In the genomic region with DNA sequence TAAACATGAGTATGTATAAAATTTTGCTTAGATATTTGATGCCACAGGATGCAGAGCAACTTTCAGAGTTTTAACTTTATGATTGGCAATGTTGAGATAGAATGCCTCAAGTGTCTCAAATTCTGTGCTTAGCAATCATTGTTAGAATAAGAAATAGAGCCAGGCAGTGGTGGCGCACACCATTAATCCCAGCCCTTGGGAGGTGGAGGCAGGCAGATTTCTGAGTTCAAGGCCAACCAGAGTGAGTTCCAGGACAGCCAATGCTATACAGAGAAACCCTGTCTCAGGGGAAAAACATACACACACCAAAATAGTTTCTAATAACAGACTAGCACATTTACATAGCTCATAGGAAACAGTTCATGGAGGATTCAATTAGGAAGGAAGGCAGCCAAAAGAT, we compare ENCODE assay signal across 31 mouse cellular contexts. TPM values are rescaled to one million over a fixed set of nuclear protein-coding genes. Genes with fewer than 3 reads are reported as not detected.
DNase-seq lines count a peak whose midpoint lies in the region; ATAC-seq and TF ChIP-seq lines count a peak whose summit lies in the region.
"Had no signal": no experiment of that assay in that cellular context is flagged by ENCODE, and none has a peak within 500 bp of the region (broad histone marks: within the 10 kb centered on the region; RNA-seq: fewer than 3 reads in every experiment).

No protein-coding gene starts in this region.

- no peak for DNase-seq in liver, embryonic 11.5 days (ENCODE audit: low spot score)
- no peak for DNase-seq in liver, postnatal 0 days
- DNase-seq in 416B (ENCODE audit: low read depth) (peak; percentile 4), CH12.LX (ENCODE audit: extremely low read depth) (peak; percentile 24), adipocyte (ENCODE audit: low spot score) (peak; percentile 5)
- no peak for DNase-seq in frontal cortex, postnatal 36 days (ENCODE audit: low spot score in 2 of 2)
- no peak for DNase-seq in ovary, adult 18-20 months (ENCODE audit: low spot score)
- DNase-seq in left cerebral cortex, postnatal 36 days (ENCODE audit: low spot score in 2 of 2) = no peak
- DNase-seq: adrenal gland, adult 2 months; adrenal gland, postnatal 10 days; adrenal gland, postnatal 36 days; B cell, adult 2 months; cerebellum, adult 11-12 months; cerebellum, adult 2 months; cerebellum, adult 9-10 months; cerebellum, postnatal 10 days; cerebellum, postnatal 25 days had no signal

- no peaks in the 10 kb centered on the region for H3K27me3 ChIP-seq in liver, embryonic 11.5 days (replicated peaks; ENCODE audit: control insufficient read depth, insufficient read depth, low read length)
- no peaks in the 10 kb centered on the region for H3K27me3 ChIP-seq in liver, postnatal 0 days (ENCODE audit: insufficient read depth, low read length)
- H3K27me3 ChIP-seq in CH12.LX (replicated peaks) = no peaks in the 10 kb centered on the region
- H3K27me3 ChIP-seq: embryonic facial prominence, embryonic 12.5 days; forebrain, embryonic 12.5 days; Patski had no signal

- no peak for TF ChIP-seq POLR2A in CH12.LX (IDR thresholded peaks at IDR 0.05; ENCODE audit: low read depth, low read length)

- TF ChIP-seq EP300 in liver, postnatal 0 days (IDR thresholded peaks at IDR 0.05; ENCODE audit: low read depth) = no peak
- TF ChIP-seq EP300 in CH12.LX (IDR thresholded peaks at IDR 0.05; ENCODE audit: low read length) = no peak

- no peak overlapping the region for H3K4me2 ChIP-seq in liver, embryonic 11.5 days
- no peak overlapping the region for H3K4me2 ChIP-seq in liver, postnatal 0 days (ENCODE audit: low read depth, low read length)
- H3K4me2 ChIP-seq in CH12.LX (ENCODE audit: insufficient read depth, low read depth, poor library complexity, severe bottlenecking) = no peak overlapping the region
- H3K4me2 ChIP-seq: embryonic facial prominence, embryonic 12.5 days; forebrain, embryonic 12.5 days had no signal

- no peaks in the 10 kb centered on the region for H3K9me3 ChIP-seq in liver, embryonic 11.5 days (ENCODE audit: control insufficient read depth, low read length)
- no peaks in the 10 kb centered on the region for H3K9me3 ChIP-seq in liver, postnatal 0 days (ENCODE audit: low read length)
- H3K9me3 ChIP-seq in CH12.LX (replicated peaks; ENCODE audit: low read length) = no peaks in the 10 kb centered on the region
- H3K9me3 ChIP-seq: embryonic facial prominence, embryonic 10.5 days; embryonic facial prominence, embryonic 12.5 days; forebrain, embryonic 10.5 days; forebrain, embryonic 12.5 days had no signal

- intact Hi-C loops in left cerebral cortex, postnatal 36 days (cut with DNase I) = loop anchor here (5.0 kb wide), 1 partner anchor 1112 kb away; no protein-coding TSS in a partner anchor

- dilution Hi-C loops in CH12.LX (cut with MboI; ENCODE audit: extremely low pct_ligation_motif_present, extremely low pct_unique_long_range_greater_than_20kb, low sequenced_read_pairs) = no loop called here

- 0 out of 2 replicates have a peak overlapping the region, but pooled peaks have one; percentile 2 for H3K27ac ChIP-seq in liver, embryonic 11.5 days (ENCODE audit: low read depth, low read length)
- H3K27ac ChIP-seq in liver, postnatal 0 days (ENCODE audit: low read depth) = no peak overlapping the region
- H3K27ac ChIP-seq in CH12.LX (ENCODE audit: insufficient read depth, low read depth) = no peak overlapping the region
- H3K27ac ChIP-seq: embryonic facial prominence, embryonic 10.5 days; embryonic facial prominence, embryonic 12.5 days; forebrain, embryonic 10.5 days; forebrain, embryonic 12.5 days had no signal

- TF ChIP-seq RAD21 in CH12.LX (IDR thresholded peaks at IDR 0.05; ENCODE audit: low read depth, low read length) = no peak

- 88% methylated on average over 1 of the region's 1 CpGs for WGBS in liver, embryonic 11.5 days
- 96% methylated on average over 1 of the region's 1 CpGs for WGBS in liver, postnatal 0 days (ENCODE audit: insufficient replicate concordance)

- H3K4me3 ChIP-seq in liver, embryonic 11.5 days (ENCODE audit: low read depth, low read length) = no peak overlapping the region
- no peak overlapping the region for H3K4me3 ChIP-seq in liver, postnatal 0 days (ENCODE audit: low read depth, low read length)
- no peak overlapping the region for H3K4me3 ChIP-seq in CH12.LX (replicated peaks in 1 of 3; ENCODE audit: low read depth in 2 of 3, low read length in 2 of 3, poor library complexity in 1 of 3)
- H3K4me3 ChIP-seq: embryonic facial prominence, embryonic 10.5 days; embryonic facial prominence, embryonic 12.5 days; erythroblast, embryonic 14.5 days; forebrain, embryonic 10.5 days; forebrain, embryonic 12.5 days had no signal

- H3K4me1 ChIP-seq in liver, embryonic 11.5 days (replicated peaks; ENCODE audit: control insufficient read depth, insufficient read depth, low read length) = peaks cover 11% of the 10 kb centered on the region
- peaks cover 14% of the 10 kb centered on the region for H3K4me1 ChIP-seq in liver, postnatal 0 days (ENCODE audit: insufficient read depth)
- peaks cover 0 to 36% of the 10 kb centered on the region in 2 experiments; a peak in 3 of 4 replicates for H3K4me1 ChIP-seq in CH12.LX (ENCODE audit: control insufficient read depth in 1 of 2, insufficient read depth in 2 of 2)

- in situ Hi-C loops in CH12.LX (cut with MboI; ENCODE audit: low pct_ligation_motif_present, low pct_unique_long_range_greater_than_20kb, low sequenced_read_pairs) = loop anchor here (5.0 kb wide), 1 partner anchor 132 kb away; no protein-coding TSS in a partner anchor

- peaks cover 15% of the 10 kb centered on the region for H3K36me3 ChIP-seq in liver, embryonic 11.5 days (ENCODE audit: control insufficient read depth, insufficient read depth, low read length)
- H3K36me3 ChIP-seq in liver, postnatal 0 days (replicated peaks; ENCODE audit: insufficient read depth, low read length) = peaks cover 30% of the 10 kb centered on the region
- H3K36me3 ChIP-seq in CH12.LX (replicated peaks in 1 of 2; ENCODE audit: control insufficient read depth in 1 of 2, insufficient read depth in 1 of 2, low read length in 1 of 2) = peaks cover 30 to 62% of the 10 kb centered on the region in 2 experiments

- no peak for ATAC-seq in liver, embryonic 11.5 days (replicated peaks; ENCODE audit: low FRiP score)
- no peak for ATAC-seq in liver, postnatal 0 days
- ATAC-seq: activated CD4-positive, CD25-positive, alpha-beta regulatory T cell, adult 4 months; CD4-positive, CD25-positive, alpha-beta regulatory T cell, adult 4 months; forebrain, embryonic 14.5 days; forebrain, embryonic 16.5 days; Patski had no signal

- H3K9ac ChIP-seq in liver, embryonic 11.5 days (ENCODE audit: low read depth, low read length) = no peak overlapping the region
- H3K9ac ChIP-seq in liver, postnatal 0 days (replicated peaks) = no peak overlapping the region
- no peak overlapping the region for H3K9ac ChIP-seq in CH12.LX (ENCODE audit: insufficient read depth, low read depth)
- H3K9ac ChIP-seq: embryonic facial prominence, embryonic 12.5 days; forebrain, embryonic 12.5 days had no signal

- peaks cover 29% of the 10 kb centered on the region for H3K79me2 ChIP-seq in CH12.LX (replicated peaks; ENCODE audit: control insufficient read depth, extremely low read depth, insufficient read depth, poor library complexity, severe bottlenecking)

- no peak for TF ChIP-seq CTCF in liver, postnatal 0 days (IDR thresholded peaks at IDR 0.05; ENCODE audit: low read depth)
- TF ChIP-seq CTCF in CH12.LX (conservative IDR thresholded peaks at IDR 0.05 in 1 of 2, IDR thresholded peaks at IDR 0.05 in 1 of 2; ENCODE audit: low read depth in 2 of 2, low read length in 2 of 2) = no peak

TF ChIP-seq in CH12.LX, 34 proteins besides CTCF, POLR2A, EP300 and RAD21:
- TF ChIP-seq USF1 (IDR thresholded peaks at IDR 0.05; ENCODE audit: low read depth, low read length) (no peak), SIN3A (IDR thresholded peaks at IDR 0.05; ENCODE audit: low read length) (peak; percentile 53; the same call in 1 of the 2 replicates)

RNA-seq across cellular contexts. Expression of a gene that starts 4.0 kb away (rescaled TPM):
- 1,988 and 2,199 TPM in 2 replicates for polyA plus RNA-seq in liver, embryonic 11.5 days (2014; fragmentation: Nextera tagmentation; extraction: Ambion mirVana)
- 1,210 and 1,257 TPM in 2 replicates for polyA plus RNA-seq in liver, postnatal 0 days (2015; fragmentation: Nextera tagmentation; extraction: Ambion mirVana)
- 2,433 and 2,459 TPM in 2 replicates for total RNA-seq in CH12.LX (2012; rRNA removed)
- 1,302 and 1,462 TPM in 2 replicates for total RNA-seq in CH12.LX (2014; rRNA removed)
- polyA plus RNA-seq in CH12.LX (2012; ENCODE audit: insufficient read length, low read depth) = 1,181 and 1,419 TPM in 2 replicates
- total RNA-seq in left cerebral cortex, postnatal 36 days (2021) = 100 to 1,000 TPM; 500 to 588 TPM

RNA-seq across cellular contexts. Expression of a gene that starts 14.7 kb away (rescaled TPM):
- polyA plus RNA-seq in liver, embryonic 11.5 days (2014; fragmentation: Nextera tagmentation; extraction: Ambion mirVana) = not detected in 2 replicates
- not detected in 2 replicates for polyA plus RNA-seq in liver, postnatal 0 days (2015; fragmentation: Nextera tagmentation; extraction: Ambion mirVana)
- not detected in 2 replicates for total RNA-seq in CH12.LX (2012; rRNA removed)
- not detected in 2 replicates for total RNA-seq in CH12.LX (2014; rRNA removed)
- not detected in 2 replicates for polyA plus RNA-seq in CH12.LX (2012; ENCODE audit: insufficient read length, low read depth)
- total RNA-seq in left cerebral cortex, postnatal 36 days (2021) = not detected
- total RNA-seq: adrenal gland, adult 2 months; adrenal gland, postnatal 10 days; adrenal gland, postnatal 36 days; ES-E14 had no signal
- polyA plus RNA-seq: activated CD4-positive, CD25-positive, alpha-beta regulatory T cell, adult 4 months; adrenal gland, adult 2 months; CD4-positive, CD25-positive, alpha-beta regulatory T cell, adult 4 months; cerebellum, adult 2 months; cortical plate, adult 2 months; embryonic facial prominence, embryonic 10.5 days; embryonic facial prominence, embryonic 12.5 days; embryonic facial prominence, embryonic 14.5 days; erythroblast, embryonic 14.5 days; forebrain, embryonic 10.5 days; forebrain, embryonic 12.5 days; forebrain, embryonic 14.5 days; forebrain, embryonic 16.5 days; frontal cortex, adult 2 months; Patski had no signal

Comparison
In these comparisons a context has a peak if more than half of its experiments do, and no peak if none do; other contexts are left out.
1. DNase-seq: peak in 416B (single experiment), CH12.LX (single experiment) and adipocyte (single experiment); none in liver, embryonic 11.5 days (single experiment), liver, postnatal 0 days (single experiment), frontal cortex, postnatal 36 days (0 of 2), ovary, adult 18-20 months (single experiment) and left cerebral cortex, postnatal 36 days (0 of 2).